Mouse (Mus musculus) forelimb bud, embryonic 11.5 days (tissue): ENCODE data around the gene Trio.
A peak's percentile ranks its signal among the peaks of the same experiment; 100 is the strongest.

Source experiments
- DNase-seq: peaks from one replicate; pipeline ENCODE4 v3.0.0-alpha.2; 2012; ENCODE audit warnings: low read depth, low spot score

The Trio gene

GRCm38 (mm10) chr15:28025447-28026166 lies at the start of gene Trio:
Trio (minus strand) TSS chr15:28025848.
- peak; percentile 96 for DNase-seq

GRCm38 (mm10) chr15:28074416-28074970 lies 48.8 kb upstream of the Trio start:
- DNase-seq = no peak

- no peak for DNase-seq
Observed at GRCm38 (mm10) chr15:28071601-28072000, 46.0 kb upstream of the Trio start.

GRCm38 (mm10) chr15:28070771-28071419 lies 45.2 kb upstream of the Trio start:
- no peak for DNase-seq

GRCm38 (mm10) chr15:28070221-28070620 lies 44.6 kb upstream of the Trio start:
- DNase-seq = no peak

GRCm38 (mm10) chr15:28067373-28067772 lies 41.7 kb upstream of the Trio start:
- no peak for DNase-seq

GRCm38 (mm10) chr15:28066468-28066867 lies 40.8 kb upstream of the Trio start:
- no peak for DNase-seq

- no peak for DNase-seq
Observed at GRCm38 (mm10) chr15:28065572-28065971, 39.9 kb upstream of the Trio start.

GRCm38 (mm10) chr15:28064733-28065088 lies 39.1 kb upstream of the Trio start:
- DNase-seq = no peak

- DNase-seq = no peak
Observed at GRCm38 (mm10) chr15:28064081-28064732, 38.6 kb upstream of the Trio start.

GRCm38 (mm10) chr15:28063466-28063865 lies 37.8 kb upstream of the Trio start:
- DNase-seq = no peak

- DNase-seq = no peak
Observed at GRCm38 (mm10) chr15:28062016-28062415, 36.4 kb upstream of the Trio start.

GRCm38 (mm10) chr15:28060977-28061376 lies 35.3 kb upstream of the Trio start:
- no peak for DNase-seq

- DNase-seq = no peak
Observed at GRCm38 (mm10) chr15:28060423-28060822, 34.8 kb upstream of the Trio start.

- DNase-seq = no peak
Observed at GRCm38 (mm10) chr15:28057545-28057944, 31.9 kb upstream of the Trio start.

GRCm38 (mm10) chr15:28054731-28055130 lies 29.1 kb upstream of the Trio start:
- no peak for DNase-seq

- DNase-seq = no peak
Observed at GRCm38 (mm10) chr15:28054111-28054510, 28.5 kb upstream of the Trio start.

GRCm38 (mm10) chr15:28053226-28053625 lies 27.6 kb upstream of the Trio start:
- DNase-seq = no peak

- no peak for DNase-seq
Observed at GRCm38 (mm10) chr15:28051811-28052210, 26.2 kb upstream of the Trio start.

- no peak for DNase-seq
Observed at GRCm38 (mm10) chr15:28051104-28051625, 25.5 kb upstream of the Trio start.

GRCm38 (mm10) chr15:28047711-28048110 lies 22.1 kb upstream of the Trio start:
- no peak for DNase-seq

GRCm38 (mm10) chr15:28041158-28041865 lies 15.7 kb upstream of the Trio start:
- DNase-seq = no peak
